Mouse (Mus musculus): Measurements from ENCODE around the gene Efhd2. TPM values are rescaled to one million over a fixed set of nuclear protein-coding genes. Genes with fewer than 3 reads are reported as not detected.

Gene Efhd2
- total RNA-seq, 1 experiment, result 9.2 TPM

- H3K36me3 ChIP-seq (ENCODE audit: control insufficient read depth, insufficient read depth, low read length, poor library complexity, severe bottlenecking), result no peaks in the 10 kb centered on the region
- no peak overlapping the region for H3K9ac ChIP-seq (ENCODE audit: insufficient read depth, low read depth, low read length, poor library complexity, severe bottlenecking)
- no peaks in the 10 kb centered on the region for H3K9me3 ChIP-seq (ENCODE audit: control insufficient read depth, insufficient read depth, low read depth, low read length)
- no peak for TF ChIP-seq ZNF384 (IDR thresholded peaks at IDR 0.05; ENCODE audit: low read depth, low read length)
- no peak for TF ChIP-seq CHD2 (IDR thresholded peaks at IDR 0.05; ENCODE audit: low read depth, low read length)
- no peak for TF ChIP-seq ZC3H11A (IDR thresholded peaks at IDR 0.05; ENCODE audit: borderline replicate concordance, low read depth, low read length)
- no peak for TF ChIP-seq MAFK (IDR thresholded peaks at IDR 0.05; ENCODE audit: insufficient read depth, low read depth, low read length)
- TF ChIP-seq HCFC1 (IDR thresholded peaks at IDR 0.05; ENCODE audit: borderline replicate concordance, insufficient read depth, low read length), result no peak
- in situ Hi-C loops (cut with MboI; ENCODE audit: low sequenced_read_pairs in 2 of 2, unreplicated experiment in 2 of 2), result no loop called here
- H3K4me3 ChIP-seq (ENCODE audit: insufficient read depth in 1 of 2, low read depth in 1 of 2, low read length in 2 of 2, poor library complexity in 1 of 2, severe bottlenecking in 1 of 2), result no peak overlapping the region
- H3K27ac ChIP-seq (ENCODE audit: insufficient read depth, low read depth, low read length, poor library complexity, severe bottlenecking), result no peak overlapping the region
- peaks cover 0 to 4% of the 10 kb centered on the region in 2 experiments; a peak in 1 of 4 replicates for H3K4me1 ChIP-seq (ENCODE audit: control insufficient read depth in 2 of 2, insufficient read depth in 2 of 2, low read length in 2 of 2, poor library complexity in 1 of 2)
- DNase-seq (ENCODE audit: low read depth, low spot score), result no peak
Measured at GRCm38 (mm10) chr4:141897838-141898237, 23.1 kb upstream of the Efhd2 start.

- no peak for DNase-seq (ENCODE audit: low read depth, low spot score)
- Histone ChIP-seq H3K36me3 (ENCODE audit: control insufficient read depth, insufficient read depth, low read length, poor library complexity, severe bottlenecking) (no peaks in the 10 kb centered on the region), H3K9ac (ENCODE audit: insufficient read depth, low read depth, low read length, poor library complexity, severe bottlenecking) (no peak overlapping the region), H3K9me3 (ENCODE audit: control insufficient read depth, insufficient read depth, low read depth, low read length) (no peaks in the 10 kb centered on the region), H3K4me1 (ENCODE audit: control insufficient read depth in 2 of 2, insufficient read depth in 2 of 2, low read length in 2 of 2, poor library complexity in 1 of 2) (0 out of 4 replicates have a peak, but pooled peaks cover 0 to 1% of the 10 kb centered on the region in 2 experiments), H3K4me3 (ENCODE audit: insufficient read depth in 1 of 2, low read depth in 1 of 2, low read length in 2 of 2, poor library complexity in 1 of 2, severe bottlenecking in 1 of 2) (no peak overlapping the region), H3K27ac (ENCODE audit: insufficient read depth, low read depth, low read length, poor library complexity, severe bottlenecking) (no peak overlapping the region)
- in situ Hi-C loops (cut with MboI; ENCODE audit: low sequenced_read_pairs in 2 of 2, unreplicated experiment in 2 of 2), result no loop called here
- no peak for TF ChIP-seq ZC3H11A (IDR thresholded peaks at IDR 0.05; ENCODE audit: borderline replicate concordance, low read depth, low read length)
- TF ChIP-seq ZNF384 (IDR thresholded peaks at IDR 0.05; ENCODE audit: low read depth, low read length), result no peak
- TF ChIP-seq MAFK (IDR thresholded peaks at IDR 0.05; ENCODE audit: insufficient read depth, low read depth, low read length), result no peak
- TF ChIP-seq HCFC1 (IDR thresholded peaks at IDR 0.05; ENCODE audit: borderline replicate concordance, insufficient read depth, low read length), result no peak
- no peak for TF ChIP-seq CHD2 (IDR thresholded peaks at IDR 0.05; ENCODE audit: low read depth, low read length)
Measured at GRCm38 (mm10) chr4:141897225-141897624, 22.5 kb upstream of the Efhd2 start.

GRCm38 (mm10) chr4:141895772-141896171 is 21.1 kb upstream of the Efhd2 start:
- in situ Hi-C loops (cut with MboI; ENCODE audit: low sequenced_read_pairs in 2 of 2, unreplicated experiment in 2 of 2), result no loop called here
- Histone ChIP-seq H3K36me3 (ENCODE audit: control insufficient read depth, insufficient read depth, low read length, poor library complexity, severe bottlenecking) (no peaks in the 10 kb centered on the region), H3K9me3 (ENCODE audit: control insufficient read depth, insufficient read depth, low read depth, low read length) (no peaks in the 10 kb centered on the region), H3K9ac (ENCODE audit: insufficient read depth, low read depth, low read length, poor library complexity, severe bottlenecking) (no peak overlapping the region), H3K27ac (ENCODE audit: insufficient read depth, low read depth, low read length, poor library complexity, severe bottlenecking) (no peak overlapping the region), H3K4me3 (ENCODE audit: insufficient read depth in 1 of 2, low read depth in 1 of 2, low read length in 2 of 2, poor library complexity in 1 of 2, severe bottlenecking in 1 of 2) (no peak overlapping the region), H3K4me1 (ENCODE audit: control insufficient read depth in 2 of 2, insufficient read depth in 2 of 2, low read length in 2 of 2, poor library complexity in 1 of 2) (no peaks in the 10 kb centered on the region)
- no peak for DNase-seq (ENCODE audit: low read depth, low spot score)
- no peak for TF ChIP-seq MAFK (IDR thresholded peaks at IDR 0.05; ENCODE audit: insufficient read depth, low read depth, low read length)
- TF ChIP-seq CHD2 (IDR thresholded peaks at IDR 0.05; ENCODE audit: low read depth, low read length), result no peak
- no peak for TF ChIP-seq ZC3H11A (IDR thresholded peaks at IDR 0.05; ENCODE audit: borderline replicate concordance, low read depth, low read length)
- no peak for TF ChIP-seq HCFC1 (IDR thresholded peaks at IDR 0.05; ENCODE audit: borderline replicate concordance, insufficient read depth, low read length)
- TF ChIP-seq ZNF384 (IDR thresholded peaks at IDR 0.05; ENCODE audit: low read depth, low read length), result no peak

GRCm38 (mm10) chr4:141893157-141893784 is 18.6 kb upstream of the Efhd2 start:
- Histone ChIP-seq H3K9me3 (ENCODE audit: control insufficient read depth, insufficient read depth, low read depth, low read length) (no peaks in the 10 kb centered on the region), H3K4me1 (ENCODE audit: control insufficient read depth in 2 of 2, insufficient read depth in 2 of 2, low read length in 2 of 2, poor library complexity in 1 of 2) (no peaks in the 10 kb centered on the region), H3K36me3 (ENCODE audit: control insufficient read depth, insufficient read depth, low read length, poor library complexity, severe bottlenecking) (no peaks in the 10 kb centered on the region), H3K27ac (ENCODE audit: insufficient read depth, low read depth, low read length, poor library complexity, severe bottlenecking) (no peak overlapping the region), H3K9ac (ENCODE audit: insufficient read depth, low read depth, low read length, poor library complexity, severe bottlenecking) (no peak overlapping the region), H3K4me3 (ENCODE audit: insufficient read depth in 1 of 2, low read depth in 1 of 2, low read length in 2 of 2, poor library complexity in 1 of 2, severe bottlenecking in 1 of 2) (no peak overlapping the region)
- DNase-seq (ENCODE audit: low read depth, low spot score), result no peak
- TF ChIP-seq ZNF384 (IDR thresholded peaks at IDR 0.05; ENCODE audit: low read depth, low read length) (no peak), CHD2 (IDR thresholded peaks at IDR 0.05; ENCODE audit: low read depth, low read length) (no peak), ZC3H11A (IDR thresholded peaks at IDR 0.05; ENCODE audit: borderline replicate concordance, low read depth, low read length) (no peak), MAFK (IDR thresholded peaks at IDR 0.05; ENCODE audit: insufficient read depth, low read depth, low read length) (no peak), HCFC1 (IDR thresholded peaks at IDR 0.05; ENCODE audit: borderline replicate concordance, insufficient read depth, low read length) (no peak)
- in situ Hi-C loops (cut with MboI; ENCODE audit: low sequenced_read_pairs in 2 of 2, unreplicated experiment in 2 of 2), result no loop called here
